Mouse (Mus musculus): ENCODE measurements at regions not wholly inside any gene's neighbourhood (a gene's known extent, or its start where the extent isn't known, plus 50 kb on each side); places are given as distances from the start of the nearest gene placed in this dataset.

GRCm38 (mm10) chr2:19796790-19797189 lies 112.8 kb upstream of the Etl4 start:
- TF ChIP-seq CTCF (IDR thresholded peaks at IDR 0.05; ENCODE audit: low read depth) (no peak), EP300 (IDR thresholded peaks at IDR 0.05; ENCODE audit: low read depth) (no peak)

All from liver, postnatal 0 days (tissue).